Comparison of ENCODE assay signal across 8 mouse cellular contexts in the genomic region with DNA sequence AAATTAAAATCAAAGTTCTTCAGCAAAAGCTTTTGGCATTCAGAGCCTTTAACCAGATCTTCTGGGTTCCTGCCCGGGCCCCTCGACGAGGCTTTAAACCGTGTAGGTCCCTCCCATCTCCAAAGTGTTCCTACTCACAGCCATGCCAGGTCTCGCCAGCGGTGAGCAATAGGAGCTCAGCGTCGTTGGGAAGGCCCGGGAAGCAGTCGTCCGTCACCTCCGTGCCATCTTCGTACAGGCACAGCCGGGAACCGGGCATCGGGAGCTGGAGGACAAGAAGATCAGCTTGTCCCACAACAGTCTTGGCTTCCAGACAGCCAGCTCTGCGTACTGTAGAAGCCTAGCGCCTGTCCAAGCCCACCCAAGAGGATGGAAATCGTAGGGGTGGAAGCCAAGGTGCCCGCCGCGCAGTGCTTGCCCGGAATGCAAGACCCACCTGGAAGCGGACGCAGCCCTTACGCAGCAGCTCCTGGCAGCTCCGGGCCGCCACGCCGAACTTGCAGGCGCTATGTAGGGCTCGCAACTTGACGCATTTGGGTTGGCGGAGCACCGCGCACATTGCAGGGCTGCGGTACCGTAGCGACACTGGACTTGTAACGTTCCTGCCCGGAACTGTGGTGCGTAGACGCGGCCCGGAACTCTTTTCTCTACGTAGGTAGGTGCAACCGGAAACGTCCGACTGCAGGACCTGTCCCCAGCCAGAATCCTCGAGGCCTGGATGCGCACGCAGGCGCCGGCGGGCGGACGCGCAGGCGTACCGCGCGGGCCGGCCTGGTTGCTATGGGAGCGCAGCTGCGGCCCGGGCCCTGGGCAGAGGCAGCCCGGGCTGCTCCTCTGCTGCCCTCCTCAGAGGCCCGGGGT. TPM values are rescaled to one million over a fixed set of nuclear protein-coding genes. Genes with fewer than 3 reads are reported as not detected.
DNase-seq lines count a peak whose midpoint lies in the region; ATAC-seq and TF ChIP-seq lines count a peak whose summit lies in the region.

Dffb (minus strand) TSS at position 696 of the 861 bp plus-strand sequence.
Cep104 (plus strand) TSS at position 764 of the 861 bp plus-strand sequence.

- peak; percentile 98 for DNase-seq in brain, embryonic 14.5 days (ENCODE audit: low read depth)
- peak; percentile 95 for DNase-seq in kidney, postnatal 0 days (ENCODE audit: low spot score)
- DNase-seq in liver, embryonic 11.5 days (ENCODE audit: low spot score), result peak; percentile 89
- peak; percentile 92 for DNase-seq in naive thymus-derived CD4-positive, alpha-beta T cell, adult 2 months (ENCODE audit: low read depth)

- peaks cover 23% of the 10 kb centered on the region for H3K79me3 ChIP-seq in C2C12 (ENCODE audit: low read depth)

- H3K36me3 ChIP-seq in C2C12 (ENCODE audit: control insufficient read depth, insufficient read depth), result peaks cover 11% of the 10 kb centered on the region
- H3K36me3 ChIP-seq in erythroblast, embryonic 14.5 days (ENCODE audit: control insufficient read depth), result peaks cover 56% of the 10 kb centered on the region
- peaks cover 31% of the 10 kb centered on the region for H3K36me3 ChIP-seq in heart, embryonic 12.5 days
- peaks cover 13% of the 10 kb centered on the region for H3K36me3 ChIP-seq in kidney, postnatal 0 days (ENCODE audit: insufficient read depth, low read length)
- peaks cover 3% of the 10 kb centered on the region; the same call in 1 of the 2 replicates for H3K36me3 ChIP-seq in liver, embryonic 11.5 days (ENCODE audit: control insufficient read depth, insufficient read depth, low read length)
- H3K36me3 ChIP-seq in stomach, embryonic 14.5 days (ENCODE audit: control insufficient read depth, insufficient read depth, low read length), result peaks cover 18% of the 10 kb centered on the region

- no peak within 1 kb of the TSS for H3K27ac ChIP-seq in heart, embryonic 12.5 days (ENCODE audit: poor library complexity, severe bottlenecking)
- H3K27ac ChIP-seq in kidney, postnatal 0 days, result peak within 1 kb of the TSS; percentile 68
- H3K27ac ChIP-seq in liver, embryonic 11.5 days (ENCODE audit: low read depth, low read length), result peak within 1 kb of the TSS; percentile 68
- H3K27ac ChIP-seq in stomach, embryonic 14.5 days (ENCODE audit: low read length), result peak within 1 kb of the TSS; percentile 21; the same call in 1 of the 2 replicates

- 1% methylated on average over 68 of the region's 68 CpGs for WGBS in heart, embryonic 12.5 days
- WGBS in kidney, postnatal 0 days, result 1% methylated on average over 68 of the region's 68 CpGs
- WGBS in liver, embryonic 11.5 days, result 1% methylated on average over 68 of the region's 68 CpGs
- WGBS in stomach, embryonic 14.5 days, result under 1% methylated on average over 68 of the region's 68 CpGs

- H3ac ChIP-seq in C2C12 (ENCODE audit: control insufficient read depth, insufficient read length, low read depth), result peak within 1 kb of the TSS; percentile 89

- H3K9me3 ChIP-seq in erythroblast, embryonic 14.5 days (ENCODE audit: control insufficient read depth, low read length), result no peaks in the 10 kb centered on the region
- no peaks in the 10 kb centered on the region for H3K9me3 ChIP-seq in heart, embryonic 12.5 days (replicated peaks)
- H3K9me3 ChIP-seq in kidney, postnatal 0 days (replicated peaks; ENCODE audit: low read length), result no peaks in the 10 kb centered on the region
- H3K9me3 ChIP-seq in liver, embryonic 11.5 days (ENCODE audit: control insufficient read depth, low read length), result no peaks in the 10 kb centered on the region
- no peaks in the 10 kb centered on the region for H3K9me3 ChIP-seq in stomach, embryonic 14.5 days (ENCODE audit: control insufficient read depth, low read depth, low read length)

- H3K9ac ChIP-seq in heart, embryonic 12.5 days, result peak within 1 kb of the TSS; percentile 85
- H3K9ac ChIP-seq in kidney, postnatal 0 days (ENCODE audit: low read depth, low read length), result peak within 1 kb of the TSS; percentile 88
- H3K9ac ChIP-seq in liver, embryonic 11.5 days (ENCODE audit: low read depth, low read length), result peak within 1 kb of the TSS; percentile 90
- peak within 1 kb of the TSS; percentile 77 for H3K9ac ChIP-seq in stomach, embryonic 14.5 days (replicated peaks; ENCODE audit: low read depth, low read length)

- no peaks in the 10 kb centered on the region for H3K27me3 ChIP-seq in C2C12 (ENCODE audit: control insufficient read depth, insufficient read depth, insufficient read length)
- no peaks in the 10 kb centered on the region for H3K27me3 ChIP-seq in erythroblast, embryonic 14.5 days (ENCODE audit: control insufficient read depth)
- H3K27me3 ChIP-seq in heart, embryonic 12.5 days (replicated peaks), result no peaks in the 10 kb centered on the region
- no peaks in the 10 kb centered on the region for H3K27me3 ChIP-seq in kidney, postnatal 0 days (ENCODE audit: insufficient read depth, low read length)
- no peaks in the 10 kb centered on the region for H3K27me3 ChIP-seq in liver, embryonic 11.5 days (replicated peaks; ENCODE audit: control insufficient read depth, insufficient read depth, low read length)
- H3K27me3 ChIP-seq in stomach, embryonic 14.5 days (ENCODE audit: control insufficient read depth, insufficient read depth, low read length), result no peaks in the 10 kb centered on the region

- H3K4me3 ChIP-seq in C2C12 (ENCODE audit: insufficient read depth, poor library complexity, severe bottlenecking), result peak within 1 kb of the TSS; percentile 75
- H3K4me3 ChIP-seq in erythroblast, embryonic 14.5 days (replicated peaks), result peak within 1 kb of the TSS; percentile 92
- H3K4me3 ChIP-seq in heart, embryonic 12.5 days, result peak within 1 kb of the TSS; percentile 86
- H3K4me3 ChIP-seq in kidney, postnatal 0 days (replicated peaks; ENCODE audit: low read depth, low read length), result peak within 1 kb of the TSS; percentile 94
- peak within 1 kb of the TSS; percentile 96 for H3K4me3 ChIP-seq in liver, embryonic 11.5 days (ENCODE audit: low read depth, low read length)
- H3K4me3 ChIP-seq in stomach, embryonic 14.5 days (ENCODE audit: low read depth, low read length), result peak within 1 kb of the TSS; percentile 95

- peak; percentile 97 for ATAC-seq in heart, embryonic 12.5 days (ENCODE audit: insufficient number of reproducible peaks, low FRiP score)
- peak; percentile 97 for ATAC-seq in kidney, postnatal 0 days (replicated peaks; ENCODE audit: low FRiP score, low read depth)
- ATAC-seq in liver, embryonic 11.5 days (replicated peaks; ENCODE audit: low FRiP score), result peak; percentile 95
- peak; percentile 98 for ATAC-seq in stomach, embryonic 14.5 days (ENCODE audit: insufficient number of reproducible peaks, insufficient read depth, low FRiP score, low read depth)

- peak; percentile 84 for TF ChIP-seq POLR2A in brain, embryonic 14.5 days (IDR thresholded peaks at IDR 0.05; ENCODE audit: borderline replicate concordance, extremely low read depth, insufficient read depth, insufficient read length, poor library complexity, severe bottlenecking)

- TF ChIP-seq CTCF in C2C12 (IDR thresholded peaks at IDR 0.05; ENCODE audit: control insufficient read depth, insufficient read depth, insufficient read length), result no peak
- no peak for TF ChIP-seq CTCF in brain, embryonic 14.5 days (IDR thresholded peaks at IDR 0.05; ENCODE audit: borderline replicate concordance, extremely low read depth, insufficient read depth, insufficient read length)
- no peak for TF ChIP-seq CTCF in kidney, postnatal 0 days (IDR thresholded peaks at IDR 0.05; ENCODE audit: low read depth)

- H3K4me1 ChIP-seq in erythroblast, embryonic 14.5 days (ENCODE audit: control insufficient read depth), result peaks cover 59% of the 10 kb centered on the region
- H3K4me1 ChIP-seq in heart, embryonic 12.5 days (replicated peaks), result peaks cover 20% of the 10 kb centered on the region
- peaks cover 4% of the 10 kb centered on the region for H3K4me1 ChIP-seq in kidney, postnatal 0 days (replicated peaks; ENCODE audit: insufficient read depth, low read length)
- peaks cover 13% of the 10 kb centered on the region for H3K4me1 ChIP-seq in liver, embryonic 11.5 days (replicated peaks; ENCODE audit: control insufficient read depth, insufficient read depth, low read length)
- H3K4me1 ChIP-seq in stomach, embryonic 14.5 days (ENCODE audit: control insufficient read depth, insufficient read depth, low read length), result peaks cover 10% of the 10 kb centered on the region

- H3K4me2 ChIP-seq in heart, embryonic 12.5 days, result peak within 1 kb of the TSS; percentile 92
- H3K4me2 ChIP-seq in kidney, postnatal 0 days (ENCODE audit: low read length), result peak within 1 kb of the TSS; percentile 92
- peak within 1 kb of the TSS; percentile 85 for H3K4me2 ChIP-seq in liver, embryonic 11.5 days
- H3K4me2 ChIP-seq in stomach, embryonic 14.5 days (replicated peaks; ENCODE audit: low read depth, low read length), result peak within 1 kb of the TSS; percentile 88

- H3K79me2 ChIP-seq in C2C12 (ENCODE audit: control insufficient read depth, insufficient read depth), result peaks cover 40% of the 10 kb centered on the region

TF ChIP-seq in C2C12, 6 proteins besides CTCF, POLR2A, EP300 and RAD21:
- no peak for TF ChIP-seq FOSL1 (IDR thresholded peaks at IDR 0.05; ENCODE audit: insufficient read depth, low read length, poor library complexity, severe bottlenecking)
- peak; percentile 88 for TF ChIP-seq MAX (IDR thresholded peaks at IDR 0.05)
TF ChIP-seq in C2C12: peak in this region for 1.

RNA-seq across cellular contexts. Expression of gene Dffb, which starts in this region (rescaled TPM):
- polyA plus RNA-seq in C2C12 (2012; fragmentation: generic; extraction: Trizol), result 3.2 TPM
- polyA plus RNA-seq in brain, embryonic 14.5 days (2012; rRNA removed), result 18.6 and 23.1 TPM in 2 replicates
- 0.75 and 2.1 TPM in 2 replicates for polyA plus RNA-seq in erythroblast, embryonic 14.5 days (2012)
- 5.6 and 6.5 TPM in 2 replicates for polyA plus RNA-seq in heart, embryonic 12.5 days (2016; fragmentation: Nextera tagmentation; extraction: Ambion mirVana)
- 9.7 and 10.7 TPM in 2 replicates for polyA plus RNA-seq in kidney, postnatal 0 days (2015; fragmentation: Nextera tagmentation; extraction: Ambion mirVana)
- 17.2 and 18.5 TPM in 2 replicates for polyA plus RNA-seq in liver, embryonic 11.5 days (2014; fragmentation: Nextera tagmentation; extraction: Ambion mirVana)
- polyA plus RNA-seq in stomach, embryonic 14.5 days (2014; fragmentation: Nextera tagmentation; extraction: Ambion mirVana), result 11.6 and 13.7 TPM in 2 replicates

RNA-seq across cellular contexts. Expression of gene Cep104, which starts in this region (rescaled TPM):
- 19.8 TPM for polyA plus RNA-seq in C2C12 (2012; fragmentation: generic; extraction: Trizol)
- polyA plus RNA-seq in brain, embryonic 14.5 days (2012; rRNA removed), result 14.3 and 19.1 TPM in 2 replicates
- 1.2 and 1.3 TPM in 2 replicates for polyA plus RNA-seq in erythroblast, embryonic 14.5 days (2012)
- polyA plus RNA-seq in heart, embryonic 12.5 days (2016; fragmentation: Nextera tagmentation; extraction: Ambion mirVana), result 17.3 and 18.0 TPM in 2 replicates
- 8.7 and 10.9 TPM in 2 replicates for polyA plus RNA-seq in kidney, postnatal 0 days (2015; fragmentation: Nextera tagmentation; extraction: Ambion mirVana)
- polyA plus RNA-seq in liver, embryonic 11.5 days (2014; fragmentation: Nextera tagmentation; extraction: Ambion mirVana), result 14.3 and 15.8 TPM in 2 replicates
- 15.0 and 16.9 TPM in 2 replicates for polyA plus RNA-seq in stomach, embryonic 14.5 days (2014; fragmentation: Nextera tagmentation; extraction: Ambion mirVana)
